Mouse (Mus musculus): ENCODE data around the gene Tfb1m. TPM values are rescaled to one million over a fixed set of nuclear protein-coding genes. Genes with fewer than 3 reads are reported as not detected.

Tfb1m gene
- 10 to 100 TPM in 1 of 2 experiments, 1 to 10 TPM in 1; 8.0 to 11.6 TPM for total RNA-seq (2021)
- long read RNA-seq, experiment 1, partial matches to known transcripts = 0 of 2 reads
- long read RNA-seq, experiment 1, other reads (novel, unspliced or antisense) = 1 of 2 reads
- long read RNA-seq, experiment 2, partial matches to known transcripts = 1 of 5 reads
- long read RNA-seq, experiment 2, other reads (novel, unspliced or antisense) = 0 of 5 reads

GRCm38 (mm10) chr17:3557331-3558311 lies at the start of gene Tfb1m:
Tfb1m (minus strand) TSS chr17:3557781.
- intact Hi-C loops (cut with DNase I) = no loop called here
- peak within 1 kb of the TSS; percentile 92 for H3K4me3 ChIP-seq
- H3K27ac ChIP-seq = peak within 1 kb of the TSS; percentile 96
- peak; percentile 33; the same call in 1 of the 2 replicates for TF ChIP-seq CTCF (IDR thresholded peaks at IDR 0.05)
- DNase-seq = peak; percentile 98

- intact Hi-C loops (cut with DNase I) = no loop called here
- Histone ChIP-seq H3K27ac (no peak overlapping the region), H3K4me3 (no peak overlapping the region)
- DNase-seq = no peak
- TF ChIP-seq CTCF (IDR thresholded peaks at IDR 0.05) = no peak
Measured at GRCm38 (mm10) chr17:3602954-3603672, 45.5 kb upstream of the Tfb1m start.

- no peak for DNase-seq
- intact Hi-C loops (cut with DNase I) = no loop called here
- Histone ChIP-seq H3K27ac (no peak overlapping the region), H3K4me3 (no peak overlapping the region)
- no peak for TF ChIP-seq CTCF (IDR thresholded peaks at IDR 0.05)
Measured at GRCm38 (mm10) chr17:3598393-3598792, 40.8 kb upstream of the Tfb1m start.

DNA sequence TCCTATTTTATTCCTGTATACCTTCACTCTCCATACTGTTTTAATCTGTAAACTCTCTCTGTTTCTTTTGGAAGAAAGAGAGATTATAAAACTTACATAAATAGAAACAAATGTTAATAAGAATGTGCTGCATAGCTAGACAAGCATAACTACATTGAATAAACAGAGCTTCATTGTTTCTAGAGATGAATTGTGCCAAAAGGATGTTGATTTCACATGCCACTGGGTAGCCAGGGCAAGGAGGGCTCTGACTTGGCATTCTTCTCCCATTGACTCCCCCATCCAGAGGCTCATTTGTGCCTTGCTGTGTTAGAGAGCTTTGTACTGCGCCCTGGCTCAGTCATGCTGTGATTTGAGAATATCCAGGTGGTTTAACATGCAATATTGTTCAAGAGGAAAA lies 40.3 kb upstream of the Tfb1m start:
- DNase-seq = no peak
- Histone ChIP-seq H3K4me3 (no peak overlapping the region), H3K27ac (no peak overlapping the region)
- TF ChIP-seq CTCF (IDR thresholded peaks at IDR 0.05) = no peak
- intact Hi-C loops (cut with DNase I) = no loop called here

DNA sequence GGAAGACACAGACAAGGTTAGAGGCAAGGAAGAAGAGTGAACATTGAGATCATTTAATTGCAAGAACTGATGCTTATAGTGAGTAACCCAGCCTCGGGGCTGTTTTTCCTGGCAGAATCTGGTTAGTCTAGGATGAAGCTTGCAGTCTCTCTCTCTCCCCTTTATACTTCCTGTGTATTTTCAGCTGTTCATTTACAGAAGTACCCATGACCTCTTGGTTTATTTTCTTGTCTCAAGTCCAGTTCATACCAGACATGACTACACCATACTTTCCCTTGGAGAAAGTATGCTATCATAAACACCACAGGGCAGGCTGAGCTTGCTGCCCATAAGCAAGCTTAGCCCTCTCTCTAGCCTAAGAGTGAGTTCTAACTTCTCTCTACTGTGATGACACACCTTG lies 39.5 kb upstream of the Tfb1m start:
- Histone ChIP-seq H3K27ac (no peak overlapping the region), H3K4me3 (no peak overlapping the region)
- intact Hi-C loops (cut with DNase I) = no loop called here
- no peak for DNase-seq
- TF ChIP-seq CTCF (IDR thresholded peaks at IDR 0.05) = no peak

DNA sequence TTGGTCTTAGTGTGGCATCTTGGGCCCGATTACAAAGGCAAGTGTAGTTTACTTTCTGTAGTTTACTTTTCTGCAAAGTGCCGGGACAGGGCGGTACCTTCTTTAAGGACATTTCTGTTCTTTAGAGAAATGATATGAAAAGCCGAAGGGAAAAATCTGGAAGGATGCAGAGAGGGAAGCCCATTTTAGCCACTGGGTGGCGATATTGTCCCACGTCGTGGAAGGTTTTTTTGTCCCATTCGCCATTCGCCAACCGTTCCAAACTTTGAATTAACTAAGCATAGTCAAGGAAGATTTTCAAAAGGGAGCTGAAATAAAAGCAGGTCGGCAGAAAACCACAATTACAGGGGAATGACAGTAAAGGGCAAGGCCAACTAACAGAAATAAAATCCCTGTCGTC lies 13.3 kb upstream of the Tfb1m start:
- H3K27ac ChIP-seq = no peak overlapping the region
- H3K4me3 ChIP-seq = peak overlapping the region; percentile 15
- peak; percentile 59 for DNase-seq
- intact Hi-C loops (cut with DNase I) = loop anchor here (5.0 to 10.0 kb wide), 2 partner anchors 1204 to 1826 kb away; no protein-coding TSS in a partner anchor
- TF ChIP-seq CTCF (IDR thresholded peaks at IDR 0.05) = peak; percentile 93

DNA sequence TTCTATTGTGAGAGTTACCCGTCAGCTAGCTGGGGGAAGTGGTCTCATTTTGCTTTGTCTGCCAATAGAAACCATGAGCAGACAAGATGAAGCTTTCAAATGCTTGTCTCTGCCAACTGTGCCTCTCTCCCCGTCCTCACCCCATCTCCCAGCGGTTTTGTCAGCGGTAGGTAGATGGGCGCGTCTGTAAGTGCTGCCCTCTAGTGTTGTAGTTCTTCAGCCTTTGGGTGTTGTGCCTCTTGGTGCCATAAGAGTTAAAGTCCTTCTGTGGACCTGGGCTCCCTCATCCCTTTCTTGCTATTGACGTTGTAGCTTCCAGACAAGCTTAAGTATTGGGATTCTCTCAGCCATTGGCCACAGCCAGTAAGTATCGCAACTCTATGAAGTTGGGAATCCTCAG lies 4.8 kb upstream of the Tfb1m start:
- Histone ChIP-seq H3K4me3 (no peak overlapping the region), H3K27ac (no peak overlapping the region)
- intact Hi-C loops (cut with DNase I) = no loop called here
- peak; percentile 35 for TF ChIP-seq CTCF (IDR thresholded peaks at IDR 0.05)
- no peak for DNase-seq

- intact Hi-C loops (cut with DNase I) = no loop called here
- peak; percentile 61 for TF ChIP-seq CTCF (IDR thresholded peaks at IDR 0.05)
- no peak for DNase-seq
- Histone ChIP-seq H3K27ac (no peak overlapping the region), H3K4me3 (no peak overlapping the region)
Measured at GRCm38 (mm10) chr17:3560534-3560933, 3.0 kb upstream of the Tfb1m start.

GRCm38 (mm10) chr17:3558356-3558870 lies 832 bp upstream of the Tfb1m start:
- peak overlapping the region; percentile 92 for H3K4me3 ChIP-seq
- intact Hi-C loops (cut with DNase I) = no loop called here
- peak; percentile 24 for DNase-seq
- no peak for TF ChIP-seq CTCF (IDR thresholded peaks at IDR 0.05)
- H3K27ac ChIP-seq = peak overlapping the region; percentile 94

DNA sequence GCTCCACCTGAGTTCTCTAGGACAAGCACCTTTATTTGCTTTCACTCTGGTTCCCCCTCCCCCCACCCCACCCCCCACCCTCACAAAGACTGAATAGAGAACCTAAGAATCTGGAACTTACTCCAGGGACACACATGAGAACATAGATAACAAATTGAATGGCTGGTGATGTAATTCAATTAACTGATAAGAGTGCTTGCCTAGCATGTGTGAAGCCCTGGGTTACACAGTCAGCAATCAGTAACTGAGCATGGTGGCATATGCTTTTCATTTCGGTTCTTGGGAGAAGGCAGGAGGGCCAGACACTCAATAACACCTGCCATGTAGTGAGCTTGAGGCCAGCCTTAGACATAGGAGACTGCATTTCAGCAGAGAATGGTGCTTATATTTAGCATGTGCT lies 1.3 kb downstream of the Tfb1m start:
- Histone ChIP-seq H3K4me3 (no peak overlapping the region), H3K27ac (no peak overlapping the region)
- intact Hi-C loops (cut with DNase I) = no loop called here
- no peak for TF ChIP-seq CTCF (IDR thresholded peaks at IDR 0.05)
- no peak for DNase-seq

DNA sequence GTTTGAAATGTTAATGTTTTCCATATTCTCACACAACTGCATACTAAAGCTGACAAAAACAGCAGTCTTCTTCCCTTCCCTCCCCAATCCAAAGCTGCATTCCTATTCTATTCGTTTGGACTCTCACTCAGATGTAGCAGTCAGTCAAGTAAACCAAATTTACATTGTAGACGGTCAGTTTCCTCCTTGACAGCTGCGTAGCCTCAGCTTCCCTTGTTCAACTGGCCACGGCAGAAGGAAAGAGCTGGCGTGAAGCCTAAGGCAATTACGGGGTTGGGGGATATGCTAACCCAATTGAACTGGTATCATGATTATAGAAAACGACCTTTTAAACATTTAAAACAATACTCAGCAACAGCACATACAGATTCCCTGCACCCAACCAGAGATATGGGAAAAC lies 9.9 kb downstream of the Tfb1m start:
- Histone ChIP-seq H3K4me3 (no peak overlapping the region), H3K27ac (no peak overlapping the region)
- TF ChIP-seq CTCF (IDR thresholded peaks at IDR 0.05) = no peak
- DNase-seq = no peak
- intact Hi-C loops (cut with DNase I) = no loop called here

DNA sequence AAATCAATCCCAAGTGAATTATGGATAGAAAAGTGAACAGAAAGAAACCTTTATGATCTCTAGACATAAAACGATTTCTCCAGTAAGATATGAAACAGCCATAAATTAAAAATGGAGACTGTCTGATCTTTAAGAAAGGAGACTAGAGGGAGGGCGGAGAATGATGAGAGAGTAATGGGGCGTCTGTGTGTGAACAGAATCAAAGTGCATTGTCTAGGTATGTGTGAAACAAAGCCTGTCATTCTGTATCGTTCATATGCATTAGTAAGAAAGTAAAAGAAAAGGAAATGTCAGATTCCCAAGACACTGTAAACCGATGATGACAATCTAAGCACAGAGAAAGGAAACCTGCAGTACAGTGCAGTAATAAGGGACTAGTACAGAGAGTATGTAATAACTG lies 16.5 kb downstream of the Tfb1m start:
- intact Hi-C loops (cut with DNase I) = no loop called here
- no peak overlapping the region for H3K4me3 ChIP-seq
- no peak for DNase-seq
- no peak overlapping the region for H3K27ac ChIP-seq
- TF ChIP-seq CTCF (IDR thresholded peaks at IDR 0.05) = no peak
